Mouse (Mus musculus): ENCODE data around the gene Midn.
"Not testable (repeated sequence)": the region's sequence is repeated elsewhere in the genome, so short reads cannot be mapped to it uniquely, and the experiment has no call there.

The Midn gene

GRCm38 (mm10) chr10:80157141-80157929, 9.3 kb downstream of the Midn start:
- no peak for DNase-seq (ENCODE audit: low read depth, low spot score)

DNA sequence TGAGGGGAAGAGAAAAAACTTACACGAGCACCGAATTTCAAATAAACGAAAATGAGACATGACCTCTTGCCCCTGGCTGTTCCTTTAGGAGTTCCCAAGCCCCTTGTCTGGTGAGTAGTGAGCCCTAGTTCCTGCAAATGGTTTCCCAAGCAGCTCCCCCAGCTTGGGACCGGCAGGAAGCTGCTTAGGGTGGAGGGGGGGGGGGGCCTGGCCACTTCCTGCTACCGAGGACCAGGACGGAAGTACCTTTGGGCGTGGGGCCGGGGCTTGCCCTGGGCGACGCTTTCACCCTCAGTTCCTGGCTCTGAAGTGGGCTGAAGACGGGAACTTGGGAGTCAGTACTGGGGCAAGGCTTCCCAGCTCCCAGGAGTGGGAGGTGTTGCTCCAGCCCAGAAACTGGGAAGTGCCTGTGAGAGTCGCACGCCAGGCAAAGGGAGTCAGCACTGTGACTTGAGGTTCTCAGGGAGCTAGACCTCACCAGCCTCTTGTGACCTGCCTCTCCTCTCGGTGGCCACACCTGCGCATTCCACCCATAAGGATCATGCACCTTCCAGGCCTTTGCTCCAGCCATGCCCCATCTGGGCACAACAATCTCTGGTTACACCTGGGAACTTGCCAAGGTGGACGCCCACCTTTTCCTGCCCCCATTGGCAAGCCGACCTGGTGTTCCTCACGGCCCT, 10.4 kb downstream of the Midn start:
- DNase-seq (ENCODE audit: low read depth, low spot score) = peak; percentile 40

DNA sequence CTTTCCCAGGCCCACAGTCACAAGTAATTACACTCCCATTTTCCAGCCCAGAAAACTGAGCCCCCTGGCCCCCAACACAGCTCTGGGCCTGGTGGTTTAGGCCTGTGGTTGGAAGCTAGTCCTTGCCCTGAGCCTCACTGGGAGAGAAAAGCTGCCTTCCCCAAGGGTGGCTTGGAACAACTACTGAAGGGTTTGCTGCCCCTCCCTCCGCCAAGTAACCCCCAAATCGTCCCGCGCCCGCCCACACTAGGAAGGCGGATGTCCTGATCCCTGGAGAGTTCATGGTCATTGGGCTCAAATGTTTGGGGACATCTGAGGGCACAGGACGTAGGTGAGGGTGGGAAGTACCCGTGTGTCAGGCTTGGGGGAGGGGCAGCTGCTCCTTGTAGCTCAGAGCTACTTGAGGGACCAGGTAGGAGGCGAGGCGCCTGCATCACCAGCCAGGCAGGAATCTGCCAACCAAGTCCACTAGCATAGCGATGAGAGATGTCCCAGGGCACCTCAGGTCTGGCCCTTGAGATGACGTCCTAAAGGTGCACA, 11.0 kb downstream of the Midn start:
- peak; percentile 71 for DNase-seq (ENCODE audit: low read depth, low spot score)

GRCm38 (mm10) chr10:80159561-80160454, 11.7 kb downstream of the Midn start:
- peak; percentile 99 for DNase-seq (ENCODE audit: low read depth, low spot score)

DNA sequence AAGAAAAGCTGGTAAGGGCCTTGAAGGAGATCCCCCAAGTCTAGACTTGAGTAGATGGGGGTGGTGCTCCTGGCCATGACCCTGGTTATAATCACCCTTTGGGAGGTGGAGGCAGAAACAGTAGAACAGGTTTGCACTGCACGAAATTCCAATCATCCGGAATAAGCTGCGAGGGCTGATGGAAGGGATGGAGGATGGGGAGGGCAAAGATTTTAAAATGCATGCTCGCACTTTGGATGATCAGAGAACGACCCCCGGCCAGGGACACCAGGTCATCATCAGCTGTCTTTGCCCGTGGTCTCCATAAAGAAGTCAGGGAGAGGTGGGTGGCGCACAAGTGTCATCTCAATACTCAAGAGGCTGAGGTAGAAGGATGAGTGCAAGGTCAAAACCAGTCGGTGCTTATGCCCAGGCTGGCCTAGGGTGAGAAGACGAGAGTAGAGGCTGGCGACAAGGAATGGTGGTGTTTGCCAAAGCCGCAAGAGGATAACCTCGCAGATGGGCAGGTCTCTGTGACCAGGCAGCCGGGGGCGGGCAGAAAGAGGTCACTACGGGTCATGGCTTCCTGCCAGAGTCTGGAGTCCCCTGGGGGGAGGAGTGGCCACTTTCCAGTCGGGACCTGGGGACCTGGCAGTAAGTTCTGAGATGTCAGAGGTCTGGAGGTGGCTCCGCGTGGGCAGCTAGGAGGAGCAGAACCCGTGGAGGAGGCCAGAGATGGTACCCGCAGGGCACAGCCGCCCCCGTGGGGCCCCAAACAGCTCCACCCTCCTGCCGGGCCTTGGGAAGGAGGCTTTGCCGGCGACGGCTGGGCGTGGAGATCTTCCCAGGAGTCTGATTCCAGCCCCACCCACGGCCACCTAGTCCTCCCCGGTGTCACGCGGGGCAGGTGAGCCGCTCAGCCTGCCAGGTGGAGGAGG, 12.6 kb downstream of the Midn start:
- DNase-seq (ENCODE audit: low read depth, low spot score) = peak; percentile 79

DNA sequence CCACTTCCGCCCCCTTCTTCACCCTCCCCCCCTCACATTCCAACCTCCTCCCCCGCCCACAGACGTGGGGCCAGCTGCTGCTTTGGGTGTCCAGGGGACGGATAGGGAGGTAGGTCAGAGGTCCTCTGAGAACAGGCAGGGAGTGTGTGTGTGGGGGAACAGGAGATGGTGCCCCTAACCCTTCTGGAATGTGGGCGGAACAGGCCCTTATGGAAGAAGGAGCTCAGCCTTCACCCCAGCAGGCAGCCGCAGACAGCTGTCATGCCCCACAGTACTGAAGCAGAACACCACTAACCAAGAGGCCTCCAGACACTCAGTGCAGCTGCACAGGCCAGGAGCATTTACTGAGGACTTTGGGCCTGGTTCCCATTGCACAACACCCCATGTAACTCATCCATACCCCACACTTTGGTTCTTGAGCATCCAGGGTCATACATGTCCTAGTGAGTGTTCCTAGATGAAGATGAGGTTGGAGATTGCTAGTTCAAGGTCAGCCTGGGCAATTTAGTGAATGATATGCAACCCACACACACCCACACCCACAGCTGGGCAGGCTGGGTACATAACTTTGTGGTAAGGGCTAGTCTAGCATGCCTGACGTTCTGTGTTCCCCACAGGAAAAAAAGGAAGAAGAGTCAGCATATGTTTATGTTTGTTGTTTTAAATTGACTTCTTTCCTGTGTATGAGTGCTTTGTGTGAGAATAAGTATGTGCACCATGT, 13.6 kb downstream of the Midn start:
- DNase-seq (ENCODE audit: low read depth, low spot score) = peak; percentile 83

DNA sequence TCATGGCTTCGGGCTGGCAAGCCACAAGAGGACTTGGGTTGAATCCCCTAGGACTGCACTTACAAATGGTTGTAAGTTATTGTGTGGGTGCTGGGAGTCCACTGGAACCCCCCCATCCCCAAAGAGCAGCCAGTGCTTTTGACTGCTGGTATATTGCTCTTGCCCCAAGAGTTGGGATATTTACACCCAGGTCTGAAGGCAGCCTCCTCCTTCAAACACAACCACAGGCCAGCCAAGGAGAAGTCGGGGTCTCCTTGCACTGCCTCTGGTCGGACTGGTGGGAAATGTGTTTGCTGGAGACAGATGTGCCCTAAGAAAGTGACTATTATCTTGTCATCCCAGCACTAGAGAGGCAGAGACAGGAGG, 14.2 kb downstream of the Midn start:
- no peak for DNase-seq (ENCODE audit: low read depth, low spot score)

DNA sequence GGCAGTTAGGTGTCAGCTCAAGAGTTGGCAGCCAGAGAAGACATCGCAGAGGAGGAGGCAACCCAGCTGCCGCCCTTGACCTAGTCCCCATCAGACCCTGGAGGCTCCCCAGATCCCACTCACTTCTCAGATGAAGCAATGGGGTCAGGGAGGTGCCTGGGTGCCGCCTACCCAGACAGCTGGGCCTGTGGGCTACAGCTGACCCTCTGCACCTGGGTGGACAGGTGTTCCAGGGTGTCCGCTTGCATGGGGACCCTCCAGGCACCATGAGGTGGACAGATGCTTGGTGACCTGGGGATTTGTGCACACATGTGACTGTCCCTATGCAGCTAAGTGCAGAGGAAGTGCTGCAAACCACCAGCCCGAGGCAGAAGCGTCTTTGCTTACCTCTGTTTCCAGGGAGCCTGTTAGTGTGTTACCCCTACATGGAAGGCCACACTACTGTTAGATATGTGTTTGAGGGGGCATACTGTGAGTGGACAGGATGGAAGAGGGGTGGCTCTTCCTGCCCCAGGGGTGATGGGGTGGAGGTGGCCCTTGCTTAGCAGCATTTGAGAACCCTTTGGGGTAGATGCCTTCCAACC, 14.7 kb downstream of the Midn start:
- DNase-seq (ENCODE audit: low read depth, low spot score) = no peak

GRCm38 (mm10) chr10:80163721-80164120, 15.6 kb downstream of the Midn start:
- no peak for DNase-seq (ENCODE audit: low read depth, low spot score)

- no peak for DNase-seq (ENCODE audit: low read depth, low spot score)
These were observed 16.3 kb downstream of the Midn start for GRCm38 (mm10) chr10:80164161-80164997.

- DNase-seq (ENCODE audit: low read depth, low spot score) = peak; percentile 96
These were observed 16.9 kb downstream of the Midn start for GRCm38 (mm10) chr10:80164998-80165344.

GRCm38 (mm10) chr10:80165392-80166128, 17.5 kb downstream of the Midn start, which contains the start of gene Cirbp:
Gene Cirbp (plus strand): TSS chr10:80165985.
- DNase-seq (ENCODE audit: low read depth, low spot score) = peak; percentile 69

DNA sequence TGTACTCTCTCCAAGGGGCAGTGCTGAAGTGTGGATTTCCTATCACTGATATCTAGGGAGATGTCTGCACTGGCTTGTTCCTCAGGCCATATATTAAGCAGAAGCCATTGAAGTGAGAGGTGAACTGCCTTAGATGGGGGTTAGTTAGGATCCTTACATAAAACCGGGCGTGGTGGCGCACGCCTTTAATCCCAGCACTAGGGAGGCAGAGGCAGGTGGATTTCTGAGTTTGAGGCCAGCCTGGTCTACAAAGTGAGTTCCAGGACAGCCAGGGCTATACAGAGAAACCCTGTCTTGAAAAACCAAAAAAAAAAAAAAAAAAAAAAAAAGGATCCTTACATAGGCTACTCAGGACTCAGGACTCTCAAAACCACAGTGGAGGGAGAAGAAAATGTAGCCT, 18.1 kb downstream of the Midn start:
- DNase-seq (ENCODE audit: low read depth, low spot score) = not testable (repeated sequence)

GRCm38 (mm10) chr10:80167460-80168037, 19.5 kb downstream of the Midn start:
- peak; percentile 99 for DNase-seq (ENCODE audit: low read depth, low spot score)

- peak; percentile 96 for DNase-seq (ENCODE audit: low read depth, low spot score)
These were observed 20.1 kb downstream of the Midn start for GRCm38 (mm10) chr10:80168038-80168661.

GRCm38 (mm10) chr10:80169070-80169469, 21.0 kb downstream of the Midn start:
- DNase-seq (ENCODE audit: low read depth, low spot score) = no peak

GRCm38 (mm10) chr10:80169651-80170050, 21.6 kb downstream of the Midn start:
- DNase-seq (ENCODE audit: low read depth, low spot score) = no peak

Measured in mesoderm, embryonic 11.5 days (tissue).